Mouse (Mus musculus): ENCODE results near the gene Ilf3.

DNA sequence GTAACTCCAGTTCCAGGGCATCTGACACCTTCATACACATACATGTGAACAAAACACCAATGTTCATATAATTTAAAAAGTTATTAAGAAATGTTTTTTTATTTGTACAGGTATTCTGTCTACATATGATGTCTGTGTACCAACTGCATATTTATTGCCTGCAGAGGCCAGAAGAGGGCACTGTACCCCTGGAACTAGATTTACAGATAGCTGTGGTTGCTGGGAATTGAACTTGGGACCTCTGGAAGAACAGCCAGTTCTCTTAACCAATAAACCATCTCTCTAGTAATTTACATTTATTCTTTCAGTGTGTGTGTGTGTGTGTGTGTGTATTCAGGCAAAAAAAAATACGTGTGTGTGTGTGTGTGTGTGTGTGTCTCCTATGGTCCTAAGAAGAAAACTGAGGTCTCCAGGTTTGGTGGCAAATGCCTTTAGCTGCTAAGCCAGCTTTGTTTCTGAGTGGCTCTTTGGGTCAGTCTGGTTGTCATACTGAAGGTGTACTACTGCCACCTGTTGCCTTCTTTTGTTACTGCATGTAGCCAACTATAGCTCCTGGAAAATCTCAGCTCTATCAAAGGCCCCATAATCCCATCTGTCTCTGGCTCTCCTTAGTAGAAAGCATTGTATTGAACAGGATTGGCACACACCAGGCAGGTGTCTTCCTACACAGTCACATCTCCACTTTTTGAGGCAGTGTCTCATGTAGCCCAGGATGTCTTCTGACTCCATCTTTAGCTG, 10.5 kb upstream of the Ilf3 start:
- TF ChIP-seq CTCF (IDR thresholded peaks at IDR 0.05; ENCODE audit: borderline replicate concordance, control insufficient read depth, extremely low read depth, insufficient read depth, low read length, poor library complexity), result no peak
- no peak for TF ChIP-seq POLR2A (IDR thresholded peaks at IDR 0.05; ENCODE audit: control insufficient read depth, extremely low read depth, insufficient read depth, low read length, poor library complexity)

All from thymus, adult 2 months (tissue).